Mouse (Mus musculus): Measurements from ENCODE around the gene Mfsd6.
"Not testable (repeated sequence)": the region's sequence is repeated elsewhere in the genome, so short reads cannot be mapped to it uniquely, and the experiment has no call there.

Gene Mfsd6

DNA sequence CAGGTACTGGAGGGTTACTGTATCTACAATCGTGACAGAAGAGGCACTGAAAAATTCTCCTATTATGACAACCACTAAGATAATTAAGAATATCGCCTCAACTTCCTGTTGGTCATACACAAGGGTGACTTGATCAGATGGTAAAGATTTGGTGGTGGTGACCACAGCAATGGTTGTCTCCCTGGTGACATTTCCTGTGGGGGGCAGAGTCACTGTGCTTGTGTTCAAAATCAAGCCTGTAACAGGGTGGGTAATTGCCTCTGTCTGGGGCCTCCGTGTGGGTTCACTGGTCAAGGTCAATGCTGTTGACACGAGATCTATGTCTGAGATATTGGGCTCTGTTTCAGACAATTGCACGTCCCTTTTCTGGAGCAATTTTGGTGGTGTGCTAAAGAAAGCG, 18.5 kb downstream of the Mfsd6 start:
- DNase-seq (ENCODE audit: low spot score in 2 of 2), result no peak

DNA sequence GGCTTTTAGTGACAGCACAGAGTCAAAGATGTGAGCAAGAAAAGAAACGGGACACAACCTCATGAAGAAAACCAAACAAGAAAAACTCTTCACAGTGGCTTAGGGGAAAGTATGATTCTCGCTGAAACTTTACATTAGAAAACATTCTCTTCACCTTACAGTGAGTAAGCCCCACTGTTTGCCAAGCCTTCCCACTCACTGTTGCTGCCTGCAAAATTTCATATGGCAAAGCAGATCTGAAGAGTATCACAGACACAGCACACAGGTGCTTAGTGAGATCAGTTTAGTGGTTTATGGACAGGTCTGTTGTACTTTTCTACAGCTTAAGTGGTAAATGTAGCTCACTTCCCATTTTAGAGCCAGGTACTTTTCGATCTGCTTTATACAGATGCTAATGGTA, 20.2 kb downstream of the Mfsd6 start:
- DNase-seq (ENCODE audit: low spot score in 2 of 2), result no peak

DNA sequence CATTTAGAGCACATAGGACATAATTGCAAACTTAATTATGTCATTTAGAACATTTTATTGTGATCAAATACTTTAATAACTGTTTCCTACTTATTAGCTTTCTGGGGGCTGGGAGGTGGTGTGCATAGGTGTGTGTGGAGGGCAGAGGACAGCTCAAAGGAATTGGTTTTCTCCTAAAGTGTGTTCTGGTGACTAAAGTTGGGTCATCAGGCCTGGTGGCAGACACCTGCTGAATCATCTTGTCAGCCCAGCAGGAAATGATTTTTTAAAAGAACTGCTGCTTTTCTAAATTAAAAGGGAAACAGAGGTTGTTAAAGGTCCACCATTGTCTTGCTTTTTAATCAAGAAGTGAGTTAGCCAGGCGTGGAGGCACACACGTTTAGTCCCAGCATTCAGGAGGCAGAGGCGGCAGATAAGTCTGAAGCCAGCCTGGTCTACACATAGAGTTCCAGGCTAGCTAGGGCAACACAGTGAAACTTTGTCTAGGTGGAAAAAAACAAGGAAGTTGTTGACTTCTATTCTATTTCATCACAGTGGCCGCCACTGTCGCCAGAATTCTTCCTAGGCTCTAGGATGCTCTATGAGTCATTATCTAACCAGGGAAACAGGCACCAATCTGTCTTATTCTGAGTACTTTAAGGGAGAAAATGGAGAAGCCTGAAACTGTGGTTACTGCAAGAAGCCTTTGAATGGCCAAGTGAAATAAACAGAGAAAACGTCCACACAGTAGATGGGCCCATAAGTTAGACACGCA, 24.3 kb downstream of the Mfsd6 start:
- no peak for DNase-seq (ENCODE audit: low spot score in 2 of 2)

DNA sequence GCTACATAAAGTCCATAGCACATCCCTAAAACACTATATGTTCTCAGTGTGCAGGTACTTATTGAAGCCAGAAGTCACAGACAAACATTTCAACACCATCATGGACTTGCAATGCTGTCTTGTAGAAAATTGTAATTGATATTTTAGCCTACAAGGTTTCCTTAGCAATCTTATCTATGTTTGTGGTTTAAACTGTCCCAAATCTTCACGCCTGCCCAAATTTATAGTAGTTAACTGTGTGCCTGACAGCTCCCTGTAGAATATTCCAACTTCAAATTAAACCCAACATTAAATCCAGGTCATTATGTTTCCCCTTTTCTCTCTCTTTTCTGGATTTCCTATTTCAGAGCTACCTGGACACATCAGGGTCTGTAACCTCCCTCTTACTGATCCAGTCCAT, 25.3 kb downstream of the Mfsd6 start:
- DNase-seq (ENCODE audit: low spot score in 2 of 2), result no peak

DNA sequence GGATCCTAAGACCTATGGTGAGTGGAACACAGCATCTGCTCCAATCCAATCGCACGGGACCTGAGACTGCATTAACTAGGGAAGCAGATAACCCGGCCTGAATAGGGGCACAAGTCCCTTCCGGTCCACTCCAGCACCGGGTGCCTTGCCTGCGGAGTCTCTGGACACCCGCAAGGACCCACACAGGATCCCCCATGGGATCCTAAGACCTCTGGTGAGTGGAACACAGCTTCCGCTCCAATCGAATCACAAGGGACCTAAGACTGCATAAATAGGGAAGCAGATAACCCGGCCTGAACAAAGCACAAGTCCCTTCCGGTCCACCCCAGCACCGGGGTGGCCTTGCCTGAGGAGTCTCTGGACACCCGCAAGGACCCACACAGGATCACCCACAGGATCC, 32.8 kb downstream of the Mfsd6 start:
- not testable (repeated sequence) for DNase-seq (ENCODE audit: low spot score in 2 of 2)

DNA sequence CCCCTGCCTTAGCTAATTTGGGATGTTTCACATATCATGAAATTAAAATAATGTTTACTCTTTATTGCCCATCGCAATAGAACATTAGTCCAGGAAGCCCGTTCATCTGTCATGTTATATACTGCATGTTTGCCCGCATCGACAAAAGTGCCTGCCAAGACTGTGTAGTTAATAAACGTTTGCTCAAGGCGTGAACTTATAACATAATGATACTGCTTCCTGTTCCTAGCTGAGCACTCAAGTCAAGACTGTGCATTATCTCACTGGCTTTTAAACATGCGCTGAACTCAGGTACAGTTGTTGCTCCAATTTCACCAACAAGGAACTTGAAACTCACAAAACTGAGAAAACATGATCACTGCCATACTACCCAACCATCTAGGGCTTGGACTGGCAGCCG, 39.6 kb downstream of the Mfsd6 start:
- no peak for DNase-seq (ENCODE audit: low spot score in 2 of 2)

DNA sequence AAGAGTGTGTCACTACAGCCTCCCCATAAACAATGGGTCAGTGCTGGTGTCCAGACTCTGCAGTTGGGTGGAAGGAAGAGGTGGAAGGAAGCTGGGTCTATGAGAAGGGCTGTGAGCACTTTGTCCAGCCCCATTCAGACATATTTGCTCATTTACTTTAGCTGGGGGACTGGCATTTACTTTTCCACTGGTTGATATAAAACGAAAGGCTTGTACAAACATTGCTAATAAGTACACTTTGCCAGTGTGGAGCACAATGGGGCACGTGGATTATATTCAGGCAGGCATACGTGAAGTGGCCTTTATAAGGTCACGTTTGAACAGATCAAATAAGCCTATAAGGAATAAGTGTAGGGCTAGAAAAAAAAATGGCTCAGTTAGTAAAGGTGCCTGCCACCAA, 43.7 kb downstream of the Mfsd6 start:
- no peak for DNase-seq (ENCODE audit: low spot score in 2 of 2)

DNA sequence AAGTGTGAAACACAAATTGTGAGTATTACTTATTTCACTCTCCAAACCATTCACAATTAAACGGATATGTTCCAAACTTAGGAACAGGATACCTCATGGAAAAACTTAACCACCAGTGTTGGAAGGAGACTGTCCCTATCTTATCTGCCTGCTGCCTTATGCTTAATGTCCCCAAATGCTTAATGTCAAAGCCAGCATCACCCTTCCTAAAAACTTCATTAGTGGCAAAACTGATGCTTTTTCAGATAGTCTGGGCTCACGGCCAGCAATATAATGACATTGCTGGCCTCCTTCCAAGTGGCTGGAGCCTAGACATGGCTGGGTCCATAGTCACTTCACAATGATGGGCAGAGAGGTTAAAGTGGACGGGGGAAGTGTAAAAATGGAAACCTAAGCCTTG, 50.6 kb downstream of the Mfsd6 start:
- peak in 1 of 2 experiments; percentile 38 for DNase-seq (ENCODE audit: low spot score in 2 of 2)

DNA sequence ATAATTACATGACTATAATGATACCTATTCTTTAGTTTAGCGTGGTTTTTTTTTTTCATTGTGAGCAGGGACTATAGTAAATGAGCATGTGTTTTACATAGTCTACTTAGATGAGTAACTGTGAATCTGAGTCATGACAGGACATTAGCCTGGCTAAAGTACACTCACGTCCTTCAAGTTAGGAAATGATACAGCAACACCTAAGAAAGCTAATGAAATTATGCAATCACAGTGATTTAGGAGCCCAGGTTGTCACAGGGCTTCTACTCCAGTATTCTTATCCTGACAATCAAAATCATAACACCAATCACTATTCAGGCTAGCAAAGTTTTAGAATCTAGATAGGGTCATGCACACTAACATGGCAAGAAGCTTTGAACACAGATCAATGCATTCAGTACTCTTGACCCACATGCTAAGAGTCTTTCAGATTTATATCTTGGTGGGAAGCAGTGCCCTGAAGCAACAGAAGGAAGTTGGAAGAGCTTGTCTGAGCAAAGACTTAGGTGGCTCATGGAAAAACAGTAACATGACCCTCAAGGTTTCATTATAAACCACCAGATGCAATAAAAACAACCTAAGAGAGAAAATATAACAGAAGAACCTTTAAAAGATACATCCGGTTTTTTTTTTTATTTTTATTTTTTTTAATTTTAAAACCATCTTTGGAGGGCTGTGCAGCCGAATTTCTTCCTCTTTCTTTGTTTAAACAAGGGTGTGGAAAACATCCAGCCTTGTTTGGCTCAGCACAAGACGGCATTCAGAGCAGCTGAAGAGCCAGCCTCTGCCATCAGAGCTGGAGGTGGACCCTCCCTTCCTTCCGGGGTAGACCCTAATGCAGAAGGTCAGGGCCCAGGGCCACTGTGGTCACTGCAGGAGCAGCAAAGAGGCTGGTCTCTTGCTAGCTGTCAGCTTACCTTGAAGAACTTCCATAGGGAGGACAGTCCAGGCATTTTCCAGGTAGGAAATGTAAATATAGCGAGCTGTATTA, 51.4 kb downstream of the Mfsd6 start:
- no peak for DNase-seq (ENCODE audit: low spot score in 2 of 2)

DNA sequence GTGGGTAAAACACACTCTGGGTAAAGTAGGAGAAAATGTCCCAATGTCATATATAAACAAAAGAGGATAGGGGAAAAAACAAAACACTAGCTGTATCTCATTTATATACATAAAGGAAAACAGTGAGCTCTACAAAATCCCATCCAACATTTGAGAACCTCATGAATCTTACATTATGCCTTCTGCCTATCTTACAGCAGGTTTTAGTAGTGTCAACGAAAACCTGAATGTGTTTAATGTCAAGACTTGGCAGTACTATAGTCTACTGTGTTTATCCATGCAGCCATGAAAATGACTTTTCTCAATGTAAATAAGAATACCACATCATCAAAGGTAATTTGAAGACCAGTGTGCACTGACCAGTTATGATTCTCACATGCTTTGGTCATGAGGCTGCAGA, 57.3 kb downstream of the Mfsd6 start:
- DNase-seq (ENCODE audit: low spot score in 2 of 2), result no peak

DNA sequence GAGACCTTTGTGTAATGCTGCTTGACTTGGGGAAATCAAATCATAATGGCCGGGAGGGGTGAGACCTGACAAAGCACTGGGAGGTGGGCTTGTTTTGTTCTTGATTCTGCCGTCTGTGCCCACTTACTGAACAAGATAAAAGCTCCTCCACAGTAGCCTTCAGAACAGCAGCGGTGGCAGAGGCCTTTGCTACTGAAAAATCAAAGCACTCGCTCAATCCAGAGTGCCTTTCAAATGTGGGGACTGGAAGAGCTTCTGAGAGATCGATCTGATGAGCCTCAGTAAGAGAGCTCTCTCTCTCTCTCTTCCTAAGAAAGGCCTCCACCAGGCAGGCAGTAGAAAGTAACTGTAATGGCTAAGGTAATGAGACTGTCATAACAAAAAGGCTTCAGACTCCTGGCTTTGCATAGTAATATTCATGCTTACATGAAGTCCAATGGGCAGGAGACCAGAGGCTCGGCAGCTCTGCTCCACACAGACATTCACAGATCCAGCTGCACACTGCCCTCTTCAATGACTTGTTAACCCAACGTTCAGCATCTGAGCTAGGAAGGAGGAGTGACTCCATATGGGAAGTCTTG, 58.4 kb downstream of the Mfsd6 start:
- no peak for DNase-seq (ENCODE audit: low spot score in 2 of 2)

DNA sequence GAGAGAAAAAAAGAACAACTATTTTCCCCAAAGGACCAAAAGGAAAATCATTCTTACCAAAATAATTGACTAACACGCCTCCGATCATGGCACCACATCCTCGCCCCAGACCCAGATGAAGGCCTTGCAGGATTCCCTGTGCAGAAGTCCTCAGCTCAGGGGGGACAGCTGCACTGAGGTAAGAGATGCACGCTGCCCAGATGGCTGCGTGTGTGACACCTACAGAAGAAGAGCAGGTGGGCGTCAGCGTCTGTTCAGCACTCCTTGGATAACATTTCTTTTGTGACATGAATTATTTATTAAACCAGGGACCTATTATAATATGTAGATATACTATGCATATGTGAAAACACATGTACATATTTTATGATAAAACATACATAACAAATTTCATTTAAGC, 64.0 kb downstream of the Mfsd6 start:
- DNase-seq (ENCODE audit: low spot score in 2 of 2), result no peak

DNA sequence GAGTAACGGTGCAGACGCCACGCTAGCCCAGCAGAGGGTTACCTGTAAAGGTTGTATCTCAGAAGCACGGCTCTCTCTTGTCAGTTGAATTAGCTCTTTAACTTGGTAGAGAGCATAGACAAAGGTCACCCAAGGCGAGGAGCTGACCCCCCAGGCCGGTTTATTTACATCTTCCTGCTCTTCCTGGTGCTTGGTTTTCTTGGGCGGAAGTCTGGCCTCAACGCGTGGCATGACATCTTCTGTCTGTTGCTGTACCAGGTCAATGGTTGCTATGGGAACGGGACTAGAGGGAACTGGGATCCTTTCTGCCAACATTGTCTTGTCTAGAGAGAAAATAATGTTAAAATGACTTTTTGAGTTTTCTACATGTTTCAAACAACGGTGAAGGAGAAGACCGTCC, 66.5 kb downstream of the Mfsd6 start:
- no peak for DNase-seq (ENCODE audit: low spot score in 2 of 2)

DNA sequence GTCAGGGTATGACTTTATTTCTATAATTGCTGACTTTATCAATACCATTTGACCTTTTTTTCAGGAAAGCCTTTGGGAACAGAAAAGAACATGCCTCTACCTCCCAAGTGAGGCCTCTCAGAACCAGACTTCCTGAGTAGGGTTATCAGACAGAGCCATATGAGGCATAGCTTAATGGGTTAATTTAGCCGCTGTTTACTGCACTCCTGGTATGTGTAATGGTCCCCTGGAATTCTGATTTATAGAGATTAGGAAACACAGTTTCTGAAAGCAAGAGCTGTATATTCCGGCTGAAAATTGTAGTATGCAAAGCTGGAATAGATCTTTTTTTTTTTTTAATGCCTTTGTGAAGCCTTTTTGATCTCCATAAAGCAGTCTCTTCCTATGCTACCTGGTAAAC, 67.0 kb downstream of the Mfsd6 start:
- no peak for DNase-seq (ENCODE audit: low spot score in 2 of 2)

DNA sequence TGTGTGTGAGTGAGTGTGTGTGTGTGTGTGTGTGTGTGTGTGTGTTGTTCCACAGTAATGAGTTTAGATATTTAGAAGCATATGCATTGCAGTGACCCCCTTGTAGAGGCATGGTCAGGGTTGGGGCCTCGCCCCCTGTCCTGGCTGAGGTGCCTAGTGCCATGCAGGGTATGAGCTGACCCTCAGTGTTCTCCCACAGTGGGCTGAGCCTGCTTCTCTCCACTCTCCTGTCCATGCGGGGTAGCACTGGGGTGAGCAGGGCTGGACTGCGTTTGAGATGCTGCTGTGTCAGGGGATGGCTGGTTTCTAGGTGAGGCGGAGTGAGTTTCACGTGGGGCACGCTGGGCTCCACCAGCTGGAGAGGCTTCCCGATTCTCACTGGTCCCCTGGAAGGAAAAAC, 69.1 kb downstream of the Mfsd6 start:
- DNase-seq (ENCODE audit: low spot score in 2 of 2), result no peak

DNA sequence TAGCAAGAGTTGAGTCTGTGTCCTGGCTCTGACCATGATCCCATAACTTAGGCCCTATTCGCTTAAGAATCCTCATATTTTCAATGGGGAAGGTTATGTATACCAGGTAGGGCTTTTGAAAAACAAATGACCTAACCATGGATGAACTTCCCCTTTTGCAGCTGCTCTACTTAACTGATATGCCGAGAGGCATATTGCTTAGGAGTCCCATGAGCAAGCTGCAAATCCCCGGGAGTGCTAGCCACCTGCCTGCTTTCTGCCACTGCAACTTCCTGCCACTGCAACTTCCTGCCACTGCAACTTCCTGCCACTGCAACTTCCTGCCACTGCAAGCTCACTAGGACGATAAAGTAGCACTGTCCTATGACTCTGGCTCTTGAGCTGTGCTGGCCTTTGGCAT, 72.1 kb downstream of the Mfsd6 start:
- DNase-seq (ENCODE audit: low spot score in 2 of 2), result no peak

DNA sequence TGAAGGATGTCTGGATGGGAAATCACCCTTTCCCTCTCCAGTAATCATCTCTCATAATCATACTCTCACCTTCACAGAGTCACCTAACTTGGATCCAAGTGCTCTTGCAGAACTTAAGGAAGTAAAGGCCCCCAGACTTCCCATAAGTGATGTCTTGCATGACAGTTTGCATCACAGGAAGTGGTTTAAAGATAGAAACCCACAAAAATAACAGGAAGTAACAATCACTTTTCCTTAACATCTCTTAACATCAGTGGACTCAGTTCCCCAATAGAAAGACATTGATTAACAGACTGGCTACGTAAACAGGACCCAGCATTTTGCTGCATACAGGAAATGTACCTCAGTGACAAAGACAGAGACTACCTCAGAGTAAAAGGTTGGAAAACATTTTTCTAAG, 73.9 kb downstream of the Mfsd6 start:
- no peak for DNase-seq (ENCODE audit: low spot score in 2 of 2)

DNA sequence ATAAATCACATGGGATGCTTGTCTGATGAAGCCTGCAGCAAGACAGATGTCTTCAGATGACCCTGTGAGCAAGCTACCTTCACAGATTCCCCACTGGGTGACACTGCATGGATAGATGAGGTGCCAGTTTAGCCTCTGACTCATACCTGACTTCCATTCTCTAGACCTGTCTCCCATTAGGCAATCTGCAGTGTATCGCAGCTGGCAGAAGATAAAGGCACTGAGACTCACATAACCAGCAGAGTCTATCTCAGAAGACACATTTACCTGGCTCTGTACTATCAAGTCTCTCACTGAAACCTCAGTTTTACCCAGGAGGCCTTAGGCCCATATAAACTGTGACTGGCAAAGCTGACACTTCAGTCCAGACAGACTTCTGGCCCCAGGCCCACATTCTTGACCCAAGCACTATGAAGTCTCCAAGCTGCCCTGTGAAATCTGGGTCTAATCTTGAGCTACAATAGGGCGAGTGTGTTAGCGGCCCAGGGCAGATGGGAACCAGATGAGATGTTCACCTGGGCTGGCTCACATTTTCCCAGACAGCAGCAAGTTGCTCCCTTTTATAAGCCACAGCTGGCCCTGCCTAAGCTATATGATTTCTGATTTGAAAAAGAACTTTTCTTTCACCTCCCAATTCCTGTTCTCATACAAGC, 74.5 kb downstream of the Mfsd6 start:
- DNase-seq (ENCODE audit: low spot score in 2 of 2), result no peak

DNA sequence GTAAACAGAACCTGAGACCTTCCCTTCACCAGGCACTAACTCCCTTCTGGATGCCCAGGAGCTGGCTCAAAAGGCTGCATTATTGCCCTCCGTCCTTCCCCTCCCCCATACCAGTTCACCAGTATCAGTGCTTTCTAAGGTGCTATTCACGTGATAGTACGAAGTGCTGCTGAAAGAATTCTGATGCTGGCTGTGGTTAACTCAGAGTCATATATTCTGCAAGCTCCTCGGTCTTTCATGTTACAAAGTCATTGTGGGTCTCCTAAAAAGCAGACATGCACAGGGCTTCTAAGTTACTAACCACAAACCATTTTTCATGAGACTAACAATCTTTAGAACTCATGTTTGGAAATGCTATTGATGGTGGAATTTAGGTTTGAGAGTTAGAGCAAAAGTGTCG, 77.2 kb downstream of the Mfsd6 start:
- DNase-seq (ENCODE audit: low spot score in 2 of 2), result no peak

DNA sequence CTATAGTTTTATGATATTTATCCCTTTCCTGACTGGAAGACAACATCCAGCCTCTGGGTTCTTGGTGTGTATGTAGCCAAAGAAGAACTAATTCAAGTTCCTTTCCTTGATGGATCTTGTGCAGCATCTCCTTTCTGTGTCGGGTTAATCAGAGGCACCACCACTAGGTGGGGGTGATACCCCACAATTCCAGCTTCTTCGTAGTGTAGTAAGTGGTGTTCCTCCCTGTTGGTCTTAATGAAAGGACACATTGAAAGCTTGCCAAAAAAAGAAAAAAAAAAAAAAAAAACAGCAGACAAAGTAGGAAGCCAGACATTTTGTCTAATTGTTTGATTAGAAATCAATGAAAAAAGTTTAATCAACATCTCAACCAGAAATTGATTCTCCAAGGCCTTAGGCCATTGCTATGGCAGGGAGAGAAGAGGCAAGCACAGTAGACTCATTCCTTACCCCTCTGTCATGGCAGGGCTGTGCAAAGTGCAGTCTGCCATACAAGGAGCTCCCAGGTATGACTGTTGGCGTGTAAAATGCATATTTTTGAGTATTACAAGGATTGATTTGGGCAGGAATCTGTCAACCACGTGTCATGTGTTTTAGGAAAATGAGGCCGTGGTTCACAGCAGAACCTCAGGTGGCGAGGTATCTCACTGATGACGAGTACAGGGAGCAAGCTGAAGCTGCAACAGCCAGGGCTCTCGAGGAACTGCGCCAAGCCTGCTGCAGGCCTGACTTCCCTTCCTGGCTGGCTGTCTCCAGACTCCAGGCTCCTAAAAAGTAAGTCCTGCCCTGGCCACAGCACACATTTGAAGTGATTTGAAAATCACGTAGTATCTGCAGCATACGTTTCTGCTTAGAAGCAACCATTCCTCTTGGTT, 78.9 kb downstream of the Mfsd6 start:
- peak; percentile 47 to 69 for DNase-seq (ENCODE audit: low spot score in 2 of 2)

DNA sequence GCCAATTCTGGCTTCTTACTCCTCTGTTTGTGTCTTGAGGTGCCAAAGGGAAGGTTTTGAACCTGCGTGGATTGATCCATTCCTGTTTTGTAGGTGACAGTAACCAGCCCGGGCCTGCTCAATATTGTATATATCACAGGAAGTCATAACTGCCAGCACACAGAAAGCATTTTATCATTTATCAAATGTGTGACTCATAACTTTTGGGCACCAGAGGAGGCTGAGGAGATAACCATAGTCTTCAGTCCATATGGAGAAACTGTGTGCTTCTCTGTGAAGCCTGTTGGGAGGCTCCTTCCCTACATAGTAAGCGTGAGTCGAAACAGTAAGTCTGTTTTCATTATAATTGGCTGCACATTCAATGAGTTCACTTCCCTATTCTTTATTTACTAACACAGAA, 86.5 kb downstream of the Mfsd6 start:
- DNase-seq (ENCODE audit: low spot score in 2 of 2), result no peak
